8 mouse cellular contexts compared by ENCODE assay signal in genomic region chr5:24586106-24586505, GRCm38 (mm10). TPM values are rescaled to one million over a fixed set of nuclear protein-coding genes. Genes with fewer than 3 reads are reported as not detected.
DNase-seq lines count a peak whose midpoint lies in the region; ATAC-seq lines count a peak whose summit lies in the region.

No protein-coding gene starts in this region.

- H3K27ac ChIP-seq in kidney, embryonic 16.5 days (ENCODE audit: low read length), result no peak overlapping the region
- H3K27ac ChIP-seq in hindbrain, embryonic 16.5 days (ENCODE audit: low read depth, low read length), result peak overlapping the region; percentile 88
- H3K27ac ChIP-seq in midbrain, embryonic 15.5 days, result peak overlapping the region; percentile 77

- WGBS in kidney, embryonic 16.5 days, result 8% methylated on average over 8 of the region's 8 CpGs
- 10% methylated on average over 8 of the region's 8 CpGs for WGBS in hindbrain, embryonic 16.5 days
- 9% methylated on average over 8 of the region's 8 CpGs for WGBS in midbrain, embryonic 15.5 days

- H3K4me2 ChIP-seq in kidney, embryonic 16.5 days (replicated peaks; ENCODE audit: low read depth, low read length), result peak overlapping the region; percentile 81
- H3K4me2 ChIP-seq in hindbrain, embryonic 16.5 days (ENCODE audit: low read length), result peak overlapping the region; percentile 81
- H3K4me2 ChIP-seq in midbrain, embryonic 15.5 days, result peak overlapping the region; percentile 84

- peak overlapping the region; percentile 74 for H3K4me3 ChIP-seq in kidney, embryonic 16.5 days (ENCODE audit: low read length)
- peak overlapping the region; percentile 91 for H3K4me3 ChIP-seq in hindbrain, embryonic 16.5 days (ENCODE audit: low read length)
- peak overlapping the region; percentile 75 for H3K4me3 ChIP-seq in midbrain, embryonic 15.5 days

- H3K4me1 ChIP-seq in kidney, embryonic 16.5 days (ENCODE audit: insufficient read depth, low read length), result peaks cover 11% of the 10 kb centered on the region
- peaks cover 20% of the 10 kb centered on the region for H3K4me1 ChIP-seq in hindbrain, embryonic 16.5 days (ENCODE audit: control insufficient read depth, insufficient read depth, low read depth, low read length)
- H3K4me1 ChIP-seq in midbrain, embryonic 15.5 days, result peaks cover 27% of the 10 kb centered on the region

- no peak for DNase-seq in kidney, postnatal 14 days
- DNase-seq in brain, adult 2 months (ENCODE audit: low read depth, low spot score), result peak; percentile 47
- DNase-seq in right cerebral cortex, postnatal 4 days, result no peak
- no peak for DNase-seq in cerebellum, postnatal 14 days

- no peaks in the 10 kb centered on the region for H3K9me3 ChIP-seq in kidney, embryonic 16.5 days (ENCODE audit: low read length)
- no peaks in the 10 kb centered on the region for H3K9me3 ChIP-seq in hindbrain, embryonic 16.5 days (ENCODE audit: control insufficient read depth, low read length)
- no peaks in the 10 kb centered on the region for H3K9me3 ChIP-seq in midbrain, embryonic 15.5 days

- no peaks in the 10 kb centered on the region for H3K27me3 ChIP-seq in kidney, embryonic 16.5 days (ENCODE audit: insufficient read depth, low read length)
- H3K27me3 ChIP-seq in hindbrain, embryonic 16.5 days (replicated peaks; ENCODE audit: control insufficient read depth, insufficient read depth, low read length), result no peaks in the 10 kb centered on the region
- H3K27me3 ChIP-seq in midbrain, embryonic 15.5 days (replicated peaks), result no peaks in the 10 kb centered on the region

- ATAC-seq in kidney, embryonic 16.5 days (ENCODE audit: low FRiP score, low TSS enrichment), result no peak
- ATAC-seq in hindbrain, embryonic 16.5 days, result peak; percentile 43
- ATAC-seq in midbrain, embryonic 15.5 days (replicated peaks), result peak; percentile 37; the same call in 1 of the 2 replicates
- no peak for ATAC-seq in granulocyte monocyte progenitor cell, adult 5-6 weeks (replicated peaks; ENCODE audit: poor library complexity, severe bottlenecking)

- peaks cover 11% of the 10 kb centered on the region; the same call in 1 of the 2 replicates for H3K36me3 ChIP-seq in kidney, embryonic 16.5 days (ENCODE audit: insufficient read depth, low read length)
- H3K36me3 ChIP-seq in hindbrain, embryonic 16.5 days (ENCODE audit: control insufficient read depth, insufficient read depth, low read length), result peaks cover 6% of the 10 kb centered on the region; the same call in 1 of the 2 replicates
- 0 out of 2 replicates have a peak, but pooled peaks cover 3% of the 10 kb centered on the region for H3K36me3 ChIP-seq in midbrain, embryonic 15.5 days (replicated peaks)

- peak overlapping the region; percentile 72 for H3K9ac ChIP-seq in kidney, embryonic 16.5 days (replicated peaks; ENCODE audit: low read length)
- H3K9ac ChIP-seq in hindbrain, embryonic 16.5 days (ENCODE audit: low read depth, low read length), result peak overlapping the region; percentile 92
- H3K9ac ChIP-seq in midbrain, embryonic 15.5 days, result peak overlapping the region; percentile 76

RNA-seq across cellular contexts. Expression of gene Chpf2, which starts 0.4 kb away (rescaled TPM):
- polyA plus RNA-seq in kidney, embryonic 16.5 days (2015; fragmentation: Nextera tagmentation; extraction: Ambion mirVana), result 27.1 and 28.3 TPM in 2 replicates
- polyA plus RNA-seq in hindbrain, embryonic 16.5 days (2015; fragmentation: Nextera tagmentation; extraction: Ambion mirVana), result 20.6 and 21.9 TPM in 2 replicates
- 22.1 and 23.0 TPM in 2 replicates for polyA plus RNA-seq in midbrain, embryonic 15.5 days (2015; fragmentation: Nextera tagmentation; extraction: Ambion mirVana)
- total RNA-seq in granulocyte monocyte progenitor cell, adult 5-6 weeks (2014; fragmentation: Nextera tagmentation), result 17.8 and 17.9 TPM in 2 replicates
- 10.4 and 29.2 TPM in 2 replicates for total RNA-seq in granulocyte monocyte progenitor cell, adult 5-6 weeks (2017)

RNA-seq across cellular contexts. Expression of gene Abcf2, which starts 8.8 kb away (rescaled TPM):
- polyA plus RNA-seq in kidney, embryonic 16.5 days (2015; fragmentation: Nextera tagmentation; extraction: Ambion mirVana), result 118 TPM in 2 replicates
- 80.9 and 84.8 TPM in 2 replicates for polyA plus RNA-seq in hindbrain, embryonic 16.5 days (2015; fragmentation: Nextera tagmentation; extraction: Ambion mirVana)
- 83.8 and 86.4 TPM in 2 replicates for polyA plus RNA-seq in midbrain, embryonic 15.5 days (2015; fragmentation: Nextera tagmentation; extraction: Ambion mirVana)
- total RNA-seq in granulocyte monocyte progenitor cell, adult 5-6 weeks (2014; fragmentation: Nextera tagmentation), result 51.6 and 74.3 TPM in 2 replicates
- 98.3 and 98.8 TPM in 2 replicates for total RNA-seq in granulocyte monocyte progenitor cell, adult 5-6 weeks (2017)

RNA-seq across cellular contexts. Expression of gene 4931409K22Rik, which starts 29.5 kb away (rescaled TPM):
- polyA plus RNA-seq in kidney, embryonic 16.5 days (2015; fragmentation: Nextera tagmentation; extraction: Ambion mirVana), result 0.16 and 0.41 TPM in 2 replicates
- polyA plus RNA-seq in hindbrain, embryonic 16.5 days (2015; fragmentation: Nextera tagmentation; extraction: Ambion mirVana), result 0.13 and 0.15 TPM in 2 replicates
- 0.06 TPM in 1 of 2 replicates, not detected in the other for polyA plus RNA-seq in midbrain, embryonic 15.5 days (2015; fragmentation: Nextera tagmentation; extraction: Ambion mirVana)
- not detected in 2 replicates for total RNA-seq in granulocyte monocyte progenitor cell, adult 5-6 weeks (2014; fragmentation: Nextera tagmentation)
- total RNA-seq in granulocyte monocyte progenitor cell, adult 5-6 weeks (2017), result not detected in 2 replicates

RNA-seq across cellular contexts. Expression of gene Smarcd3, which starts 38.1 kb away (rescaled TPM):
- polyA plus RNA-seq in kidney, embryonic 16.5 days (2015; fragmentation: Nextera tagmentation; extraction: Ambion mirVana), result 24.5 and 25.0 TPM in 2 replicates
- 128 and 133 TPM in 2 replicates for polyA plus RNA-seq in hindbrain, embryonic 16.5 days (2015; fragmentation: Nextera tagmentation; extraction: Ambion mirVana)
- 182 and 186 TPM in 2 replicates for polyA plus RNA-seq in midbrain, embryonic 15.5 days (2015; fragmentation: Nextera tagmentation; extraction: Ambion mirVana)
- total RNA-seq in granulocyte monocyte progenitor cell, adult 5-6 weeks (2014; fragmentation: Nextera tagmentation), result not detected in 2 replicates
- total RNA-seq in granulocyte monocyte progenitor cell, adult 5-6 weeks (2017), result 0.05 and 0.34 TPM in 2 replicates

RNA-seq across cellular contexts. Expression of gene Asb10, which starts 45.3 kb away (rescaled TPM):
- polyA plus RNA-seq in kidney, embryonic 16.5 days (2015; fragmentation: Nextera tagmentation; extraction: Ambion mirVana), result 0.42 and 0.71 TPM in 2 replicates
- 0.18 and 0.21 TPM in 2 replicates for polyA plus RNA-seq in hindbrain, embryonic 16.5 days (2015; fragmentation: Nextera tagmentation; extraction: Ambion mirVana)
- 0.06 and 0.11 TPM in 2 replicates for polyA plus RNA-seq in midbrain, embryonic 15.5 days (2015; fragmentation: Nextera tagmentation; extraction: Ambion mirVana)
- total RNA-seq in granulocyte monocyte progenitor cell, adult 5-6 weeks (2014; fragmentation: Nextera tagmentation), result not detected in 2 replicates
- total RNA-seq in granulocyte monocyte progenitor cell, adult 5-6 weeks (2017), result not detected in 2 replicates

Comparison
In these comparisons a context has a peak if more than half of its experiments do, and no peak if none do; other contexts are left out.
1. ATAC-seq: peak in hindbrain, embryonic 16.5 days (single experiment) and midbrain, embryonic 15.5 days (single experiment); none in kidney, embryonic 16.5 days (single experiment) and granulocyte monocyte progenitor cell, adult 5-6 weeks (single experiment).
2. Peak in every context shown above with its lines, with median percentiles within 50 percentile points of each other: H3K4me2 ChIP-seq, H3K4me3 ChIP-seq and H3K9ac ChIP-seq.